Mouse (Mus musculus) MEL (cell line): ENCODE measurements at regions not wholly inside any gene's neighbourhood (a gene's known extent, or its start where the extent isn't known, plus 50 kb on each side); places are given as distances from the start of the nearest gene placed in this dataset.

Source experiments
- DNase-seq: peaks from one replicate; pipeline ENCODE4 v3.0.0; 2011; ENCODE audit warnings: low read depth, low spot score
- H3K27ac ChIP-seq: 2 replicates; pipeline ENCODE4 v1.5.1; 2012; ENCODE audit warnings: low read depth, mild to moderate bottlenecking, control low read depth, low read length, moderate library complexity; ENCODE audit not compliant: control insufficient read depth
- H3K27me3 ChIP-seq, 2 experiments: fragments of 150-350 bp in 1 of 2; sonication (generic) in 1 of 2; 2 replicates each; pipeline ENCODE4 v1.6.1; 2012; ENCODE audit warnings: low read length in 2 of 2, mild to moderate bottlenecking in 2 of 2, improper control_type of control experiment in 1 of 2, moderate library complexity in 1 of 2; ENCODE audit not compliant: insufficient read depth in 2 of 2, control insufficient read depth in 1 of 2
- H3K36me3 ChIP-seq, 2 experiments: 2 replicates each; pipeline ENCODE4 v1.6.1; 2012 to 2014; ENCODE audit warnings: low read length in 2 of 2, improper control_type of control experiment in 1 of 2, inconsistent platforms in 1 of 2, mild to moderate bottlenecking in 1 of 2; ENCODE audit not compliant: insufficient read depth in 2 of 2, control insufficient read depth in 1 of 2
- H3K4me1 ChIP-seq, 2 experiments: fragments of 150-350 bp in 1 of 2; sonication (generic) in 1 of 2; 2 replicates each; pipeline ENCODE4 v1.6.1; 2012; ENCODE audit warnings: low read length in 2 of 2, improper control_type of control experiment in 1 of 2, mild to moderate bottlenecking in 1 of 2; ENCODE audit not compliant: insufficient read depth in 2 of 2, control insufficient read depth in 1 of 2
- H3K4me3 ChIP-seq, 2 experiments: fragments of 150-350 bp in 1 of 2; sonication (generic) in 1 of 2; 2 replicates each; pipeline ENCODE4 v1.5.1; 2012; ENCODE audit warnings: low read depth in 2 of 2, low read length in 2 of 2, mild to moderate bottlenecking in 2 of 2, moderate library complexity in 2 of 2, control low read depth in 1 of 2, improper control_type of control experiment in 1 of 2; ENCODE audit not compliant: control insufficient read depth in 1 of 2, insufficient read depth in 1 of 2
- H3K79me2 ChIP-seq: 2 replicates; pipeline ENCODE4 v1.6.1; 2012; ENCODE audit warnings: mild to moderate bottlenecking, low read length, moderate library complexity; ENCODE audit not compliant: control insufficient read depth, poor library complexity, insufficient read depth
- H3K9ac ChIP-seq: 2 replicates; pipeline ENCODE4 v1.6.1; 2012; ENCODE audit warnings: low read depth, mild to moderate bottlenecking, control low read depth, low read length, moderate library complexity; ENCODE audit not compliant: control insufficient read depth, poor library complexity, severe bottlenecking
- H3K9me3 ChIP-seq: fragments of 150-350 bp; sonication (generic); replicated peaks from 2 replicates; pipeline ENCODE4 v1.6.1; 2012; ENCODE audit warnings: mild to moderate bottlenecking, low read length, improper control_type of control experiment, moderate library complexity; ENCODE audit not compliant: insufficient read depth
- CTCF ChIP-seq, 3 experiments: IDR thresholded peaks in 2 of 3; conservative IDR thresholded peaks in 1 of 3; 2 replicates each; pipeline ENCODE4 v1.5.1; 2011 to 2012; ENCODE audit warnings: low read length in 3 of 3, low read depth in 2 of 3, mild to moderate bottlenecking in 2 of 3, improper control_type of control experiment in 1 of 3, inconsistent platforms in 1 of 3, mixed read lengths in 1 of 3, moderate library complexity in 1 of 3; ENCODE audit not compliant: control insufficient read depth in 1 of 3, insufficient read depth in 1 of 3, poor library complexity in 1 of 3, severe bottlenecking in 1 of 3
- E2F4 ChIP-seq: IDR thresholded peaks from 2 replicates; pipeline ENCODE4 v1.6.1; 2011; ENCODE audit warnings: low read depth, low read length, improper control_type of control experiment, borderline replicate concordance
- ELF1 ChIP-seq: IDR thresholded peaks from 2 replicates; pipeline ENCODE4 v1.6.1; 2014; ENCODE audit warnings: low read depth, mild to moderate bottlenecking, inconsistent platforms, low read length, improper control_type of control experiment, moderate library complexity
- EP300 ChIP-seq, 2 experiments: IDR thresholded peaks; 2 replicates each; pipeline ENCODE4 v1.6.1; 2011; ENCODE audit warnings: improper control_type of control experiment in 2 of 2, low read length in 2 of 2, low read depth in 1 of 2, mild to moderate bottlenecking in 1 of 2
- ETS1 ChIP-seq: IDR thresholded peaks from 2 replicates; pipeline ENCODE4 v1.6.1; 2012; ENCODE audit warnings: low read depth, mild to moderate bottlenecking, inconsistent platforms, low read length, improper control_type of control experiment, moderate library complexity
- GABPA ChIP-seq: IDR thresholded peaks from 2 replicates; pipeline ENCODE4 v1.6.1; 2012; ENCODE audit warnings: low read depth, mild to moderate bottlenecking, inconsistent platforms, low read length, improper control_type of control experiment, moderate library complexity
- JUND ChIP-seq: IDR thresholded peaks from 2 replicates; pipeline ENCODE4 v1.6.1; 2011; ENCODE audit warnings: low read depth, mild to moderate bottlenecking, improper control_type of control experiment, low read length
- MXI1 ChIP-seq: IDR thresholded peaks from 2 replicates; pipeline ENCODE4 v1.6.1; 2011; ENCODE audit warnings: mild to moderate bottlenecking, low read depth, low read length, improper control_type of control experiment
- POLR2A ChIP-seq, 2 experiments: IDR thresholded peaks; 2 replicates each; pipeline ENCODE4 v1.6.1; 2011 to 2012; ENCODE audit warnings: low read length in 2 of 2, mild to moderate bottlenecking in 2 of 2, control low read depth in 1 of 2, improper control_type of control experiment in 1 of 2, low read depth in 1 of 2, moderate library complexity in 1 of 2; ENCODE audit not compliant: control insufficient read depth in 1 of 2, insufficient read depth in 1 of 2, poor library complexity in 1 of 2
- POLR2AphosphoS2 ChIP-seq: IDR thresholded peaks from 2 replicates; pipeline ENCODE4 v1.6.1; 2011; ENCODE audit warnings: low read length, improper control_type of control experiment
- POLR2AphosphoS5 ChIP-seq: IDR thresholded peaks from 2 replicates; pipeline ENCODE4 v1.6.1; 2012; ENCODE audit warnings: low read depth, borderline replicate concordance, mild to moderate bottlenecking, inconsistent platforms, low read length, moderate library complexity, mixed read lengths
- RAD21 ChIP-seq: IDR thresholded peaks from 2 replicates; pipeline ENCODE4 v1.6.1; 2011; ENCODE audit warnings: mild to moderate bottlenecking, low read depth, low read length, improper control_type of control experiment
- SIN3A ChIP-seq: IDR thresholded peaks from 2 replicates; pipeline ENCODE4 v1.6.1; 2012; ENCODE audit warnings: low read length, improper control_type of control experiment, inconsistent platforms
- USF1 ChIP-seq: IDR thresholded peaks from 2 replicates; pipeline ENCODE4 v1.6.1; 2014; ENCODE audit warnings: low read depth, mild to moderate bottlenecking, inconsistent platforms, low read length, improper control_type of control experiment, moderate library complexity
- USF2 ChIP-seq, 2 experiments: IDR thresholded peaks; 2 replicates each; pipeline ENCODE4 v1.6.1; 2011 to 2012; ENCODE audit warnings: improper control_type of control experiment in 2 of 2, low read length in 2 of 2, borderline replicate concordance in 1 of 2, inconsistent platforms in 1 of 2, low read depth in 1 of 2, mild to moderate bottlenecking in 1 of 2; ENCODE audit not compliant: insufficient read depth in 1 of 2
- ZC3H11A ChIP-seq: IDR thresholded peaks from 2 replicates; pipeline ENCODE4 v1.6.1; 2012; ENCODE audit warnings: low read depth, mild to moderate bottlenecking, inconsistent platforms, low read length, improper control_type of control experiment
- ZKSCAN1 ChIP-seq: IDR thresholded peaks from 2 replicates; pipeline ENCODE4 v1.6.1; 2012; ENCODE audit warnings: low read depth, mild to moderate bottlenecking, inconsistent platforms, low read length, improper control_type of control experiment, moderate library complexity
- ZMIZ1 ChIP-seq: IDR thresholded peaks from 2 replicates; pipeline ENCODE4 v1.6.1; 2012; ENCODE audit warnings: low read depth, mild to moderate bottlenecking, inconsistent platforms, low read length, improper control_type of control experiment, moderate library complexity
- ZNF384 ChIP-seq: IDR thresholded peaks from 2 replicates; pipeline ENCODE4 v1.6.1; 2012; ENCODE audit warnings: low read depth, mild to moderate bottlenecking, inconsistent platforms, low read length, improper control_type of control experiment

DNA sequence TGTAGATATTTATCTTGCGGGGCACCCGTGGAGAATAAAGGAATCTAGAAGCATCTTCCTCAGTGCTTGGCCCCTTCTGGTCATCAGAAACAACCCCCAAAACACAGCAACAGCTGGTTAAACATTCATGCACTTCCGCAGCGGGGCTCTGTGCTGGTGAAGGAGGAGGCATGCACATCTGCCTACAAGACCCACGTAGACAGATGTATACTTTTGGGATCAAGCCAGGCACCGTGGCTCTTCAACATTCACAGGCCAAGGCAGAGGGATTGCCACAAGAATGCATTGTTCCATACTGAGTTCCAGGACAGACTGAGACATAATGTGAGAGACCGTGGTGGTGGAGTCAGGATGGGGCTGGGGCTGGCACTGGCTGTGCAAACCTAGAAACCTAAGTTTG lies 103.0 kb upstream of the Tmem260 start:
- Histone ChIP-seq H3K4me3 (no peak overlapping the region), H3K27ac (no peak overlapping the region), H3K9me3 (no peaks in the 10 kb centered on the region), H3K79me2 (no peaks in the 10 kb centered on the region), H3K36me3 (no peaks in the 10 kb centered on the region), H3K9ac (no peak overlapping the region), H3K27me3 (no peaks in the 10 kb centered on the region), H3K4me1 (no peaks in the 10 kb centered on the region)
- no peak for DNase-seq
- no peak for TF ChIP-seq ETS1
- TF ChIP-seq POLR2A (IDR thresholded peaks at IDR 0.05; ENCODE audit: control insufficient read depth in 1 of 2, insufficient read depth in 1 of 2, low read depth in 1 of 2, low read length in 2 of 2, poor library complexity in 1 of 2) = no peak
- TF ChIP-seq MXI1 = no peak
- TF ChIP-seq ZKSCAN1 = no peak
- no peak for TF ChIP-seq JUND
- no peak for TF ChIP-seq CTCF (IDR thresholded peaks at IDR 0.05 in 2 of 3, conservative IDR thresholded peaks at IDR 0.05 in 1 of 3; ENCODE audit: control insufficient read depth in 1 of 3, insufficient read depth in 1 of 3, low read depth in 2 of 3, low read length in 3 of 3, poor library complexity in 1 of 3, severe bottlenecking in 1 of 3)
- no peak for TF ChIP-seq POLR2AphosphoS5
- no peak for TF ChIP-seq GABPA
- no peak for TF ChIP-seq ZNF384
- no peak for TF ChIP-seq POLR2AphosphoS2
- no peak for TF ChIP-seq USF2 (IDR thresholded peaks at IDR 0.05; ENCODE audit: borderline replicate concordance in 1 of 2, insufficient read depth in 1 of 2, low read depth in 1 of 2, low read length in 2 of 2)
- no peak for TF ChIP-seq ZC3H11A
- no peak for TF ChIP-seq ELF1
- TF ChIP-seq E2F4 = no peak
- TF ChIP-seq EP300 (IDR thresholded peaks at IDR 0.05; ENCODE audit: low read depth in 1 of 2, low read length in 2 of 2) = no peak
- TF ChIP-seq ZMIZ1 = no peak
- TF ChIP-seq USF1 = no peak
- no peak for TF ChIP-seq RAD21

DNA sequence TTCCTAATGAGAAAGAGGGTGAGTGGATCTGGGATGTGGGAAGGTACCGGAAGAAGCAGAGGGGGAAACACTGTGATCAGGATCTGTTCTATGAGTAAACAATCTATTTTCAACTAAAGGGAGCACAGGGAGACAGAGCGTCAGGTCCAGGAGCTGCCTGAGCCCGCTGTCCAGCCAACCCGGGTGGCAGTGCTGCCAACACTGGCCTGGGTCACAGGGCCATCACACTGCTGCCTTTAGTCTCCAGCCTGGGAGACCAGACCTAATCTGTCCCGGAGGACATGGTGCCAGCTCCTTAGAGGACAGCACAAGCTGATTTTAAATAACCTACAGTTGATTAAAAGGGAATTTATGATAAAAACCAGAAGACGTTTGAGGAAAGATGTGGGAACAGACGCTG lies 100.0 kb upstream of the Tmem260 start:
- H3K4me1 ChIP-seq = no peaks in the 10 kb centered on the region
- no peak for DNase-seq
- TF ChIP-seq SIN3A (no peak), ETS1 (no peak), USF1 (no peak)
- H3K27ac ChIP-seq = no peak overlapping the region
- no peaks in the 10 kb centered on the region for H3K9me3 ChIP-seq
- H3K79me2 ChIP-seq = no peaks in the 10 kb centered on the region
- no peaks in the 10 kb centered on the region for H3K36me3 ChIP-seq
- no peaks in the 10 kb centered on the region for H3K27me3 ChIP-seq
- H3K4me3 ChIP-seq = no peak overlapping the region
- no peak overlapping the region for H3K9ac ChIP-seq
